Mouse (Mus musculus): ENCODE measurements around the gene Akr1c18. TPM values are rescaled to one million over a fixed set of nuclear protein-coding genes. Genes with fewer than 3 reads are reported as not detected.
"Not testable (repeated sequence)": the region's sequence is repeated elsewhere in the genome, so short reads cannot be mapped to it uniquely, and the experiment has no call there.

Akr1c18 gene
- polyA plus RNA-seq, 1 experiment = not detected

- no peaks in the 10 kb centered on the region for H3K4me1 ChIP-seq (ENCODE audit: control insufficient read depth, insufficient read depth, low read length)
- no peak overlapping the region for H3K4me3 ChIP-seq (ENCODE audit: control insufficient read depth, low read depth, low read length)
- TF ChIP-seq CTCF (IDR thresholded peaks at IDR 0.05; ENCODE audit: control insufficient read depth, insufficient read depth, insufficient replicate concordance, low read depth, low read length) (no peak), POLR2A (IDR thresholded peaks at IDR 0.05; ENCODE audit: control insufficient read depth, low read depth, low read length) (no peak)
- H3K27me3 ChIP-seq (ENCODE audit: control insufficient read depth, insufficient read depth, low read length) = no peaks in the 10 kb centered on the region
- H3K27ac ChIP-seq (ENCODE audit: control insufficient read depth, insufficient read depth, low read depth, low read length) = no peak overlapping the region
- no peaks in the 10 kb centered on the region for H3K36me3 ChIP-seq (ENCODE audit: control insufficient read depth, insufficient read depth, low read length)
Observed at GRCm38 (mm10) chr13:4129100-4129499, 21.4 kb downstream of the Akr1c18 start.

GRCm38 (mm10) chr13:4125846-4126245 lies 24.6 kb downstream of the Akr1c18 start:
- H3K27me3 ChIP-seq (ENCODE audit: control insufficient read depth, insufficient read depth, low read length); H3K36me3 ChIP-seq (ENCODE audit: control insufficient read depth, insufficient read depth, low read length); H3K4me3 ChIP-seq (ENCODE audit: control insufficient read depth, low read depth, low read length); H3K27ac ChIP-seq (ENCODE audit: control insufficient read depth, insufficient read depth, low read depth, low read length); H3K4me1 ChIP-seq (ENCODE audit: control insufficient read depth, insufficient read depth, low read length): not testable (repeated sequence)

- H3K36me3 ChIP-seq (ENCODE audit: control insufficient read depth, insufficient read depth, low read length) = not testable (repeated sequence)
Observed at GRCm38 (mm10) chr13:4124471-4124870, 26.0 kb downstream of the Akr1c18 start.

GRCm38 (mm10) chr13:4123146-4123545 lies 27.3 kb downstream of the Akr1c18 start:
- H3K27me3 ChIP-seq (ENCODE audit: control insufficient read depth, insufficient read depth, low read length) = no peaks in the 10 kb centered on the region
- no peaks in the 10 kb centered on the region for H3K36me3 ChIP-seq (ENCODE audit: control insufficient read depth, insufficient read depth, low read length)
- no peak for TF ChIP-seq POLR2A (IDR thresholded peaks at IDR 0.05; ENCODE audit: control insufficient read depth, low read depth, low read length)
- no peak for TF ChIP-seq CTCF (IDR thresholded peaks at IDR 0.05; ENCODE audit: control insufficient read depth, insufficient read depth, insufficient replicate concordance, low read depth, low read length)
- H3K4me1 ChIP-seq (ENCODE audit: control insufficient read depth, insufficient read depth, low read length) = no peaks in the 10 kb centered on the region
- no peak overlapping the region for H3K4me3 ChIP-seq (ENCODE audit: control insufficient read depth, low read depth, low read length)
- no peak overlapping the region for H3K27ac ChIP-seq (ENCODE audit: control insufficient read depth, insufficient read depth, low read depth, low read length)

More at GRCm38 (mm10) chr13:4124471-4124870, 26.0 kb downstream of the Akr1c18 start:
- not testable (repeated sequence) for H3K4me1 ChIP-seq (ENCODE audit: control insufficient read depth, insufficient read depth, low read length); H3K4me3 ChIP-seq (ENCODE audit: control insufficient read depth, low read depth, low read length); H3K27ac ChIP-seq (ENCODE audit: control insufficient read depth, insufficient read depth, low read depth, low read length); H3K27me3 ChIP-seq (ENCODE audit: control insufficient read depth, insufficient read depth, low read length)

GRCm38 (mm10) chr13:4119181-4119904 lies 31.1 kb downstream of the Akr1c18 start:
- H3K27me3 ChIP-seq (ENCODE audit: control insufficient read depth, insufficient read depth, low read length) = no peaks in the 10 kb centered on the region
- H3K4me3 ChIP-seq (ENCODE audit: control insufficient read depth, low read depth, low read length) = no peak overlapping the region
- no peaks in the 10 kb centered on the region for H3K4me1 ChIP-seq (ENCODE audit: control insufficient read depth, insufficient read depth, low read length)
- TF ChIP-seq POLR2A (IDR thresholded peaks at IDR 0.05; ENCODE audit: control insufficient read depth, low read depth, low read length) = no peak
- TF ChIP-seq CTCF (IDR thresholded peaks at IDR 0.05; ENCODE audit: control insufficient read depth, insufficient read depth, insufficient replicate concordance, low read depth, low read length) = no peak
- no peak overlapping the region for H3K27ac ChIP-seq (ENCODE audit: control insufficient read depth, insufficient read depth, low read depth, low read length)
- no peaks in the 10 kb centered on the region for H3K36me3 ChIP-seq (ENCODE audit: control insufficient read depth, insufficient read depth, low read length)

GRCm38 (mm10) chr13:4110281-4111188 lies 39.9 kb downstream of the Akr1c18 start:
- Histone ChIP-seq H3K27ac (ENCODE audit: control insufficient read depth, insufficient read depth, low read depth, low read length) (no peak overlapping the region), H3K36me3 (ENCODE audit: control insufficient read depth, insufficient read depth, low read length) (no peaks in the 10 kb centered on the region)
- TF ChIP-seq CTCF (IDR thresholded peaks at IDR 0.05; ENCODE audit: control insufficient read depth, insufficient read depth, insufficient replicate concordance, low read depth, low read length) (peak; percentile 58; the same call in 1 of the 2 replicates), POLR2A (IDR thresholded peaks at IDR 0.05; ENCODE audit: control insufficient read depth, low read depth, low read length) (no peak)

GRCm38 (mm10) chr13:4102721-4103120 lies 47.7 kb downstream of the Akr1c18 start:
- no peak for TF ChIP-seq CTCF (IDR thresholded peaks at IDR 0.05; ENCODE audit: control insufficient read depth, insufficient read depth, insufficient replicate concordance, low read depth, low read length)
- TF ChIP-seq POLR2A (IDR thresholded peaks at IDR 0.05; ENCODE audit: control insufficient read depth, low read depth, low read length) = no peak
- H3K4me1 ChIP-seq (ENCODE audit: control insufficient read depth, insufficient read depth, low read length) = no peaks in the 10 kb centered on the region
- H3K27ac ChIP-seq (ENCODE audit: control insufficient read depth, insufficient read depth, low read depth, low read length) = no peak overlapping the region
- no peaks in the 10 kb centered on the region for H3K36me3 ChIP-seq (ENCODE audit: control insufficient read depth, insufficient read depth, low read length)
- H3K4me3 ChIP-seq (ENCODE audit: control insufficient read depth, low read depth, low read length) = no peak overlapping the region
- H3K27me3 ChIP-seq (ENCODE audit: control insufficient read depth, insufficient read depth, low read length) = no peaks in the 10 kb centered on the region

More at GRCm38 (mm10) chr13:4110281-4111188, 39.9 kb downstream of the Akr1c18 start:
- Histone ChIP-seq H3K27me3 (ENCODE audit: control insufficient read depth, insufficient read depth, low read length) (no peaks in the 10 kb centered on the region), H3K4me1 (ENCODE audit: control insufficient read depth, insufficient read depth, low read length) (no peaks in the 10 kb centered on the region), H3K4me3 (ENCODE audit: control insufficient read depth, low read depth, low read length) (no peak overlapping the region)

All from testis, adult 2 months (tissue).